Mouse (Mus musculus) kidney, postnatal 25 days (tissue): ENCODE data around the gene Tppp3.

Experiments
- DNase-seq, 2 experiments: peaks; one replicate each; pipeline ENCODE4 v3.0.0; 2021; ENCODE audit warnings: mixed read lengths in 2 of 2

Gene Tppp3

DNA sequence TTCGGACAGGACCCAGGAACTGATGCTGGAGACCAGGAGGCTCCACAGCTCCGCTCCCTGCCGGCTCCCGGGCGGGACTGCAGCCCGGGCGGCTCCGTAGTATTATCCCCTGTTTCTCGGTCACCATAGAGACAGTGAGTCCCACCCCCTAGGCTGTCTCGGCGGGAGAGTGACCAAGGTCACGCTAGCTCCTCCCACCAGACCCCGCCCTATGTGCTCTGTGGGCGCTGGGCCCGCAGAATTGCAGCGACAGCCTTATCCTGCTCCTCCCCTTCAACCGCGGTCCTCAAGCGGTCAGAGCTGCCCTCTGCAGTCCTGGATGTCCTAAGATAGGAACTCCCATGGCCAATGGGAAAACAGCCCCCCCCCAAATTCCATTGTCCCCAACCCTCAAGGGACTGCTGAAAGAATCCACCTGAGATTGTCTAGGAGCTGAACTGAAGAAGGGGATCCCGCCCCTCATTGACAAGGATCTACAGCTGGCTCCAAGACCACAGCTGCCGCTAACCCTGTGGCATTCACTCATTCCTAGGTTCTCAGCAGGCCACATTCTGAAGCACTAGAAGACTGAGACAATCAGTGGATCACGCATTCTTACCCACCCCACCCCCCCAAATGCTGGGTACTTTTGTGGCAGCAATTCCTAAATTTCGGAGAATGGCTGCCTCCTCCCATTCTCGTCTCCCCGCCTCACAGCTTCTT lies at the start of gene Tppp3:
TSS of gene Tppp3 (minus strand) at position 213 of the 702 bp plus-strand sequence.
- DNase-seq: peak; percentile 94 to 97

- no peak for DNase-seq
Measured at GRCm38 (mm10) chr8:105521061-105521460, 49.7 kb upstream of the Tppp3 start.

- DNase-seq: no peak
Measured at GRCm38 (mm10) chr8:105520521-105520920, 49.2 kb upstream of the Tppp3 start.

DNA sequence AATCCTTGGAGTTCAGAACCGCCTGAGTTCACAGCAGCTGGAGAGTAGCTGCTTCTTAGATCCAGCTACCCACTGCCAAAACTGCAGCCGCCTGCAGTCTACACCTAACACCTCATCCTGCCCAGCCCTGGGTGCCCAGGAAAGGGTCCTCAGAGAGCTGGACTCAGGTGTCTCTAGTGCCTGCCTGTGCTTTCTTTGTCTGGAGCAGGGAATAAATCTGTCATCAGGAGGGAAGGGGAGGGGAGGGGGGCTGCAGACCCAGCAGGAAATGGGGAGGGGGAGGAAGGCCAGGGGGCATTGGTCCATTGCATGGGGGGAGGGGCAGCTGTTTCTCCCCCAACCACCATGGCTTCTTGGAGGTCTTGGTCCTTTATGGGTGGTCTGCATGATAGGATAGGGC lies 48.3 kb upstream of the Tppp3 start:
- DNase-seq: no peak

- peak; percentile 56 to 79 for DNase-seq
Measured at GRCm38 (mm10) chr8:105518436-105519313, 47.3 kb upstream of the Tppp3 start, which contains the start of gene Hsd11b2. TSS of gene Hsd11b2 (plus strand) at chr8:105518755.

DNA sequence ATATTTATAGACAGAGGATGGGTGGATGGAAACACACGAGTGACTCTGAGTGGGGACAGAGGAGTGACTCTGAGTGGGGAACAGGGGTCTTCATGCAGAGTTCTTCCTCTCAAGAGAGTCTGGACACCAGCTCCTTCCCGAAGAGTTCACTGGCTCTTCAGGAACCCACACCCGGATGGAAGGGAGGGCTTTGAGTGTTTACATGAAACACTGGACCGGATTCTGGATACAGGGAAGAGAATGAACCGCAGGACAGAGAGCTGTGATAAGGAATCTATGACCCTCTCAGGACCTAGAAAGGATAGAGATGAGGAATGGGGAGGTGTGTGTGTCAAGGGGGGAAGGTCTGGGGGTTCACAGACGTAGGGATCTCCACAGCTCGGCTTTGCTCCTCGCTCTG lies 46.0 kb upstream of the Tppp3 start:
- DNase-seq: no peak

DNA sequence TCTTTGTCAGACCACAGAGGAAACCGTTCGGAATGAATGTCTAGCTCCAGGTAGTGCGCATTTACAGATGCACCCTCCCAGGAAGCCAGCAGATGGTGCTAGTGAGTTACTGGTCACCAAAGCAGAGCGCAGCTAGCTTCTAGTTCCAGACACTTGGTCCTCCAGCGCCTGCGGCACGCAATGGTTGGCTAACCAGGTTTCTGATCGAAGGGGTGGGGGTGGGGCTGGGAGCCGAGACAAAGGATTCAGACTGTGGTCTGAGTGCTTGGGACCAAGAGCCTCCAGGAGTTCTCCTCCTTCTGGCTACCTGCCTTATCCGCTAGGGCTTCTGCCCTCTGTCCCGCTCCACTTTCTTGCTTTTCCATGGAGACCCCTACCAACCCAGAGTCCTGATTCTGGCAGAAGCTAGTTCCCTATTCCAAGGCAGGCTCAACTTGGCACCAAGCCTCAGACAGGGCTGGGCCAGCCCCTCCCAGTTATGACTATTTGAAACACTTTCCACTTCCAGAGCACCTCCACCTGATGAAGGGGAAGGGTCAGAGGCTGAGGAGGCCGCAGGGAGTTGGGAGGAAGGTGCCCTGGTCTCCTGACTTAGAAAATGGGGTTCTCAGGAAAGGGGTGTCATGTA lies 44.8 kb upstream of the Tppp3 start:
- peak; percentile 88 for DNase-seq

GRCm38 (mm10) chr8:105514656-105515055 lies 43.3 kb upstream of the Tppp3 start:
- no peak for DNase-seq

DNA sequence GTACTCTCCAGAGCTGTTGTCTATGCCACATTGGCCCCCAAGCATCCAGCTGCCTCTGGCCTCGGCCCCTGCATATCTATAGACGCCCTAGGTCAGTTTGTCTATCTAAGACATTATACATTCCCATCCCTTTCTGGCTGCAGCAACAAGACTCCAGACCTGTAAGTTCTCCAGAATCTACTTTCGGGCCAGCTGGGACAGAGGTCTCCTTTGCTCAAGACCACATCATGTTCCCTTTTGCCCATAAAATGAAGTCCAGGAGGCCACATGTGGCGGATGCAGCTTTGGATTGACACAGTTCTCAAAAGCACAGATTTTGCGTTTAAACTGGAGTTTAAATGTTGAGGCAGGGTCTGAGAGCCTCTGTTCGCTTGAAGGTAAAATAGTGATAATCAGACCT lies 42.9 kb upstream of the Tppp3 start:
- no peak for DNase-seq

GRCm38 (mm10) chr8:105509997-105510735 lies 38.8 kb upstream of the Tppp3 start:
- DNase-seq: no peak

GRCm38 (mm10) chr8:105508758-105509157 lies 37.4 kb upstream of the Tppp3 start:
- DNase-seq: no peak

DNA sequence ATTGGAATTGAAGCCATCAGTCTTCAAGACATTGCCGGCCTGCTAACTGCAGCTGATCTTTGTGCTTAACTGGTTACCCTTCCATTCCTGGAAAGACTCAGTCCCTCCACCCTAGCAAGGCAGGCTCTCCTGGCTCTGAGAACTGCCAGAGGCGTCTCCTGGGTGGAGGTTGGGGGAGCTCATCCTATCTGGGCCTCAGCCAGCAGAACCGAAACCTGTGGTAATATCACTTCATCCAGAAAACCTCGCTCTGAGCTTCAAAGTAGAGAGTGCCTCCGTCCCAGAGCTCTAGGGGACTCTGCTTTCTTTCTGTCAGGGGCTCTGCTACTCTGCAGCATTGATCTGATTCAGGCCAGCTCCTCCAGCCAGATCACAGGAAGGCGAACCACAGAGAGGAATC lies 35.7 kb upstream of the Tppp3 start:
- no peak for DNase-seq

DNA sequence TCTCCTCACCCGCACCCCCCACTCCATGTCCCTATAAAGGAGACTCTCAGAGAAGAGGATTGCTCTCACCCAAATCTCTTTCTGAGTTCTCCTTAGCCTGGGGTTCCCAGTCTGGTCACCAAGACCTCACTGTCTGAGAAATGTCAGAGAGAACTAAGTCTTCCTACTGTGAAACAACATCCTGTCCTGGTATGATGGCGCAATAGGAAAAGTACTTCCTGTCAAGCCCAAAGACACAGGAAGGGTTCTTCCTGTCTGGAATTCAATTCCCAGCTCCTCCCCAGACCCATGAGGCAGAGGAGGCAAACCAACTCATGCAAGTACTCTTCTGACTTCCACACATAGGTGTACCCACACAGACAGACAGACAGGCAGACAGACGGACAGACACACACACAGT lies 33.3 kb upstream of the Tppp3 start:
- no peak for DNase-seq

GRCm38 (mm10) chr8:105499787-105500186 lies 28.5 kb upstream of the Tppp3 start:
- DNase-seq: peak in 1 of 2 experiments; percentile 29

GRCm38 (mm10) chr8:105496439-105497180 lies 25.3 kb upstream of the Tppp3 start, which contains the start of gene Zdhhc1:
TSS of gene Zdhhc1 (minus strand) at chr8:105496902.
- DNase-seq: peak; percentile 90 to 94

DNA sequence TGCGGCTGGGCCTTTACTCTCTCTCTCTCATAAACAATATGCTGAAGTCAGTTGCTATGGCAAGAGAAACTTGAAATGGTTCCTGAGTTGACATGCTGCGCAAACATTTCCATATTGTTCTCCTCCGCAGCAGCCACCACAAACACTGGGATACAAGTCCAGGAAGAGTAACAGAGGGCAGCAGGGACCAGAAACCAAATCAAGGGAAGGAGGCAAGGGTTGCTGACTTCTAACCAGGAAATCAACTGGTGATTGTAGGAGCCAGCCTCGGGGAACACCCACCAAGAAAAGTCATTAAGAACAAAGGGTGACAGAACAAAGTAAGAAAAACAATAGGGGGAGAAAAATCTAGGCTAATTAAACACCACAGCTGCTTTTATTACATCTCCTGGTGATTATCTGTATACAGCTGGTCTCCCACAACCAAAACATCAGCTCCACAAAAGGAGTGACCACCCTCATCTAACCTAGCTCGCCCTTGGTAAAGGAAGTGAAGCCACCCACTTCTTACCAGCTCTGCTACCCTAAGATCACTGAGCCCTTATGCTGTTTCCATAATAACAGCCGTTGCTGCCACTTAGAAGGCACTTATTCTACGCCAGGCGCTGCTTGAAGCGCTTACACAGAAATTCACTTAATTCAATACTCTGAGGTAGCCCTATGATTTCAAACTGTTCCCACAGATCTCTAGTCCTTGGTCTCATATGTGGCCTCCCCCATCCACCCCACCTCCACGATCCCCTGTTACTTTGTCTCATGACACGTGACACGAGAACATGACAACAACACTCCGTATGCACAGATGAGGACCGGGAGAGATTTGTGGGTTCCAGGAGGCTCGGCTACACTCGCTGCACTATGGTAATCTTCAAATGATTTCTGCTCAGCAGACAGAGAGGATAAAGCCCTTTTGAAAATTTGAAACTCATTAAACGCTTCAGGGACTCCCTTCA lies 24.3 kb upstream of the Tppp3 start:
- peak in 1 of 2 experiments; percentile 30 for DNase-seq

- peak in 1 of 2 experiments; percentile 36 for DNase-seq
Measured at GRCm38 (mm10) chr8:105494566-105494965, 23.2 kb upstream of the Tppp3 start.

DNA sequence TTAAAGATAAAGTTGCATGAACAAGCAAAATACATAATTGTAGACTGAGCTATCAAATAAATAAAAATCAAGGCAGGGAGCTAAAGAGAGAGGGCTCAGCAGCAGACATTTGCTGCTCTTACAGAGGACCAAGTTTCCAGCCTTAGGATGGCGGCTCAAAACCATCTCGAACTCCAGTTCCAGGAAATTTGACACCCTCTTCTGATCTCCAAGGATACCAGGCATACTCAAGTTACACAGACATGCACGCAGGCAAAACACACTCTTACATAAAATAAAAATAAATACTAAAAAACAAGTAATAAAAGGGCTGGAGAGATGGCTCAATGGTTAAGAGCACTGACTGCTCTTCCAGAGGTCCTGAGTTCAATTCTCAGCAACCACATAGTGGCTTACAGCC lies 22.2 kb upstream of the Tppp3 start:
- no peak for DNase-seq

DNA sequence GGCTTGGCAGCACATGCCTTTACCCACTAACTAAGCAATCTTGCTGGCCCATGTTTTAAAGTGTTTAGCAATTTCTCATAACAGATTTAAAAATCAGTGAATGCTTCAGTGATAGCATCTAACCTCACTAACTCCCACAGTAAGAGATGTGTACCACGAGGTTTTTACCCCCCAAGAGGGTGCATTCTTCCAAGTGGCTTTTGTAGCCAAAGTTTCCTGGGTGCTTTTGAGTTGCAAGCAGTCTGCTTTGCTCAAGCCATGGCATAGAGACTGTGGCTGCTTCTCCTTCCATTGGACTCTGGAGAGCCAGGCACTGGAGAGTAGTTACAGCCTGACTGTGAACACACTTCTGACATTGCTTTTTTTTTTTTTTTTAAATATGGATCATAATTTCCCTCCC lies 18.0 kb upstream of the Tppp3 start:
- DNase-seq: peak in 1 of 2 experiments; percentile 18

DNA sequence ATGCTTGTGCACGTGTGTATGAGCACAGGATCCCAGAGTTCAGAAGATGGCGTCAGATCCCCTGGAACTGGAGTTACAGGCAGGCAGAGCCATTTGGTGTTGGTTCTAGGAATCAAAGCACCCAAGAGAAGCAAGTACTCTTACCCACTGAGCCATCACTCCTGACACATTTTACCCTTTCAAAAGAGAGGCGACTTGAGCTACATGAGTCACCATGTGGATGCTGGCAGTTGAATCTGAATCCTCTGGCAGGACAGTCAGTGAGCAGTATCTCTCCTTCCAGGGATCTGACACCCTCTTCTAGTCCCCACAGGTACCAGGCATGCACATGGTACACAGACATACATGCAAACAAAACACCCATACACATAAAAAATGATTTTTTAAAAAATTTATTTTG lies 16.8 kb upstream of the Tppp3 start:
- peak in 1 of 2 experiments; percentile 15 for DNase-seq

DNA sequence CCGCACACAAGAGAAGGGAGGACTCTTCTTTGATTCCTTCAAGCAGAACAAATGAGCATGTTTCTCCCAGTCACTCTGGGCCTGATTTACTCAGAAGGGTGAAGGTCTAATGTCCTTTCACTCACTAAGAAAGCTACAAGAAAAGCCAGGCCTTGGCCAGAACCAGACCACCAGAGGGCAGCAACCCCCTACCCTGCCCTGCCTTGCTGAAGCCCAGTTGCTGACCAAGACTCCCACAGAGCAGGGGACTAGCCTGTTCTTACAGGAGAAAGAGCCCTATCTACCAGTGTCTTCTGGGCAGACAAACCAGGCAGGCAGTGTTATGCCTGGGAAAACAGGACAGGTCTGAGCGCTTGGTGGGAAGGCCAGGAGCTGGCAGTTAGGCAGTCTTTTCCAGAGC lies 13.1 kb upstream of the Tppp3 start:
- DNase-seq: peak; percentile 85 to 86
